ENCODE assay signal across 11 mouse cellular contexts in the genomic region with DNA sequence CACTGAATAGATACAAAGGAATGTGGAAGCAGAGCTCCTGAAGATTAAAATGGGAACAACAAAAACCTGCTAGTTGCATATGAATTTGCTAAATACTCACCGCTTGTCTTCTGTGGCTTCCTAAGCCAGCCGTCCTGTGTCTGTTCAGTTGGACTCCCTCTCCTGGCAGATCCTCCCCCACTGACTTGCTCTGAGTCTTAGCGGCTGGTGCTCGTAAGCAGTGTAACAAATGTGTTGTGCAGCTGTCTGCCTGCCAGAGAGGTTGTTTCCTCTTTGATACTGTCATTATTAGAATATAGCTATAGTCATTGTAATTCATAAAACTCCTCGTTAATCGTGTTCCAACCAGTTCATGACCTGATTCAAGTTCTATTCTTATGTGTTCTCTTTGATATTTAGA. TPM values are rescaled to one million over a fixed set of nuclear protein-coding genes. Genes with fewer than 3 reads are reported as not detected.
A peak's percentile ranks its signal among the peaks of the same experiment; 100 is the strongest.
DNase-seq lines count a peak whose midpoint lies in the region; ATAC-seq lines count a peak whose summit lies in the region.
"Had no signal": no experiment of that assay in that cellular context is flagged by ENCODE, and none has a peak within 500 bp of the region (broad histone marks: within the 10 kb centered on the region; RNA-seq: fewer than 3 reads in every experiment).

A gene (minus strand): TSS at position 192 of the 400 bp plus-strand sequence.

- H3K9me3 ChIP-seq in heart, embryonic 16.5 days (replicated peaks; ENCODE audit: control insufficient read depth, low read length), result no peaks in the 10 kb centered on the region
- H3K9me3 ChIP-seq: embryonic facial prominence, embryonic 15.5 days; limb, embryonic 15.5 days had no signal

- H3K27me3 ChIP-seq in heart, embryonic 16.5 days (ENCODE audit: control insufficient read depth, insufficient read depth, low read length), result no peaks in the 10 kb centered on the region
- H3K27me3 ChIP-seq: embryonic facial prominence, embryonic 15.5 days; limb, embryonic 15.5 days had no signal

- H3K27ac ChIP-seq in heart, embryonic 16.5 days (ENCODE audit: low read length), result no peak within 1 kb of the TSS
- peak within 1 kb of the TSS; percentile 49 for H3K27ac ChIP-seq in macrophage
- H3K27ac ChIP-seq: embryonic facial prominence, embryonic 15.5 days; limb, embryonic 15.5 days had no signal

- 50% methylated on average over 6 of the region's 6 CpGs for WGBS in heart, embryonic 16.5 days
- 84% methylated on average over 6 of the region's 6 CpGs for WGBS in macrophage (ENCODE audit: missing documents)

- no peaks in the 10 kb centered on the region for H3K4me1 ChIP-seq in heart, embryonic 16.5 days (ENCODE audit: control insufficient read depth, insufficient read depth, low read length)
- H3K4me1 ChIP-seq: embryonic facial prominence, embryonic 15.5 days; limb, embryonic 15.5 days had no signal

- no peak within 1 kb of the TSS for H3K4me2 ChIP-seq in heart, embryonic 16.5 days (ENCODE audit: low read depth, low read length)
- H3K4me2 ChIP-seq: embryonic facial prominence, embryonic 15.5 days; limb, embryonic 15.5 days had no signal

- peaks cover 69% of the 10 kb centered on the region for H3K79me2 ChIP-seq in macrophage (ENCODE audit: inconsistent target)

- H3K4me3 ChIP-seq in heart, embryonic 16.5 days (ENCODE audit: low read length), result no peak within 1 kb of the TSS
- H3K4me3 ChIP-seq in macrophage (ENCODE audit: inconsistent target), result no peak within 1 kb of the TSS; the same call in 1 of the 2 replicates
- H3K4me3 ChIP-seq: embryonic facial prominence, embryonic 15.5 days; limb, embryonic 15.5 days had no signal

- H3K9ac ChIP-seq in heart, embryonic 16.5 days (ENCODE audit: low read length), result no peak within 1 kb of the TSS
- H3K9ac ChIP-seq: embryonic facial prominence, embryonic 15.5 days; limb, embryonic 15.5 days had no signal

- ATAC-seq in heart, embryonic 16.5 days (replicated peaks; ENCODE audit: extremely low read depth, insufficient read depth, low FRiP score), result peak; percentile 58; the same call in 1 of the 2 replicates
- no peak for ATAC-seq in megakaryocyte-erythroid progenitor cell, adult 5-6 weeks (replicated peaks; ENCODE audit: low FRiP score, low TSS enrichment, poor library complexity, severe bottlenecking)

- peak; percentile 15 to 18 for DNase-seq in cerebellum, postnatal 14 days
- DNase-seq in cerebellum, adult 9-11 months, result no peak
- peak; percentile 11 for DNase-seq in ZHBTc4 (ENCODE audit: low read depth, low spot score)
- DNase-seq in layer of hippocampus, adult 11-12 months (ENCODE audit: low spot score), result peak; percentile 37
- DNase-seq in natural killer cell, adult 2 months (ENCODE audit: low spot score in 2 of 2), result no peak

- peaks cover 2% of the 10 kb centered on the region; the same call in 1 of the 2 replicates for H3K36me3 ChIP-seq in heart, embryonic 16.5 days (ENCODE audit: control insufficient read depth, insufficient read depth)
- peaks cover 12% of the 10 kb centered on the region for H3K36me3 ChIP-seq in macrophage (ENCODE audit: inconsistent target)

RNA-seq across cellular contexts. Expression of the gene that starts here (rescaled TPM):
- 0.26 and 0.37 TPM in 2 replicates for polyA plus RNA-seq in heart, embryonic 16.5 days (2015; fragmentation: Nextera tagmentation; extraction: Ambion mirVana)
- total RNA-seq in macrophage (2018; cell fraction: chromatin; rRNA removed), result 10 to 100 TPM in 1 of 26 experiments, 1 to 10 TPM in 9, under 1 TPM in 13, not detected in 3; 0.25 to 10.5 (median 0.92) TPM
- 1 to 10 TPM in 17 of 26 experiments, under 1 TPM in 9; 0.33 to 6.1 (median 2.3) TPM for total RNA-seq in macrophage (2018; cell fraction: cytosol; rRNA removed)
- 1 to 10 TPM in 19 of 26 experiments, under 1 TPM in 6, not detected in 1; 0.43 to 9.1 (median 2.3) TPM for total RNA-seq in macrophage (2018; cell fraction: nucleus; rRNA removed)
- 2.2 to 9.7 TPM (median 5.1 TPM) in 3 replicates for polyA plus RNA-seq in macrophage (2018)
- not detected in 2 replicates for total RNA-seq in megakaryocyte-erythroid progenitor cell, adult 5-6 weeks (2014; fragmentation: Nextera tagmentation)
- not detected in 2 replicates for total RNA-seq in megakaryocyte-erythroid progenitor cell, adult 5-6 weeks (2017)
- polyA plus RNA-seq: spleen, adult 2 months had no signal

Comparison
In these comparisons a context has a peak if more than half of its experiments do, and no peak if none do; other contexts are left out.
1. DNase-seq: peak in cerebellum, postnatal 14 days (2 of 2), ZHBTc4 (single experiment) and layer of hippocampus, adult 11-12 months (single experiment); none in cerebellum, adult 9-11 months (single experiment) and natural killer cell, adult 2 months (0 of 2).
2. Peak in ATAC-seq in heart, embryonic 16.5 days; RNA of the gene not detected or under 1 TPM.